Mouse (Mus musculus): ENCODE measurements at regions not wholly inside any gene's neighbourhood (a gene's known extent, or its start where the extent isn't known, plus 50 kb on each side); places are given as distances from the start of the nearest gene placed in this dataset.
A peak's percentile ranks its signal among the peaks of the same experiment; 100 is the strongest.

GRCm38 (mm10) chr12:70539124-70539523 is 86.2 kb downstream of the Tmx1 start:
- no peak for DNase-seq
- H3K27ac ChIP-seq, result no peak overlapping the region
- intact Hi-C loops (cut with DNase I), result no loop called here
- no peak overlapping the region for H3K9ac ChIP-seq (ENCODE audit: low read depth, low read length)
- no peaks in the 10 kb centered on the region for H3K4me1 ChIP-seq (ENCODE audit: control insufficient read depth, insufficient read depth, low read length)
- H3K4me3 ChIP-seq, result no peak overlapping the region
- no peaks in the 10 kb centered on the region for H3K79me2 ChIP-seq (replicated peaks; ENCODE audit: control insufficient read depth, insufficient read depth, low read length)
- WGBS, result 84% methylated on average over 4 of the region's 4 CpGs
- H3K27me3 ChIP-seq (ENCODE audit: control insufficient read depth, insufficient read depth, low read length), result no peaks in the 10 kb centered on the region
- TF ChIP-seq EP300 (IDR thresholded peaks at IDR 0.05; ENCODE audit: insufficient read depth, low read depth, low read length) (no peak), CTCF (IDR thresholded peaks at IDR 0.05) (no peak), POLR2A (IDR thresholded peaks at IDR 0.05; ENCODE audit: insufficient read depth, low read depth, low read length) (no peak)
- H3K36me3 ChIP-seq (ENCODE audit: control insufficient read depth, insufficient read depth, low read length), result no peaks in the 10 kb centered on the region

GRCm38 (mm10) chr12:70539856-70540255 is 87.0 kb downstream of the Tmx1 start:
- 92% methylated on average over 14 of the region's 14 CpGs for WGBS
- intact Hi-C loops (cut with DNase I), result no loop called here
- no peak overlapping the region for H3K27ac ChIP-seq

GRCm38 (mm10) chr12:70541432-70541831 is 88.5 kb downstream of the Tmx1 start:
- intact Hi-C loops (cut with DNase I), result no loop called here
- Histone ChIP-seq H3K4me3 (no peak overlapping the region), H3K4me1 (ENCODE audit: control insufficient read depth, insufficient read depth, low read length) (no peaks in the 10 kb centered on the region), H3K9ac (ENCODE audit: low read depth, low read length) (no peak overlapping the region), H3K36me3 (ENCODE audit: control insufficient read depth, insufficient read depth, low read length) (no peaks in the 10 kb centered on the region), H3K27ac (no peak overlapping the region), H3K27me3 (ENCODE audit: control insufficient read depth, insufficient read depth, low read length) (no peaks in the 10 kb centered on the region), H3K79me2 (replicated peaks; ENCODE audit: control insufficient read depth, insufficient read depth, low read length) (no peaks in the 10 kb centered on the region)
- no peak for TF ChIP-seq CTCF (IDR thresholded peaks at IDR 0.05)
- no peak for TF ChIP-seq POLR2A (IDR thresholded peaks at IDR 0.05; ENCODE audit: insufficient read depth, low read depth, low read length)
- TF ChIP-seq EP300 (IDR thresholded peaks at IDR 0.05; ENCODE audit: insufficient read depth, low read depth, low read length), result no peak
- 60% methylated on average over 4 of the region's 4 CpGs for WGBS
- DNase-seq, result no peak

More at GRCm38 (mm10) chr12:70539856-70540255, 87.0 kb downstream of the Tmx1 start:
- no peaks in the 10 kb centered on the region for H3K36me3 ChIP-seq (ENCODE audit: control insufficient read depth, insufficient read depth, low read length)
- TF ChIP-seq EP300 (IDR thresholded peaks at IDR 0.05; ENCODE audit: insufficient read depth, low read depth, low read length) (no peak), POLR2A (IDR thresholded peaks at IDR 0.05; ENCODE audit: insufficient read depth, low read depth, low read length) (no peak)
- H3K4me1 ChIP-seq (ENCODE audit: control insufficient read depth, insufficient read depth, low read length), result no peaks in the 10 kb centered on the region
- no peak overlapping the region for H3K9ac ChIP-seq (ENCODE audit: low read depth, low read length)
- no peaks in the 10 kb centered on the region for H3K79me2 ChIP-seq (replicated peaks; ENCODE audit: control insufficient read depth, insufficient read depth, low read length)
- H3K27me3 ChIP-seq (ENCODE audit: control insufficient read depth, insufficient read depth, low read length), result no peaks in the 10 kb centered on the region
- H3K4me3 ChIP-seq, result no peak overlapping the region
- no peak for DNase-seq

- Histone ChIP-seq H3K9ac (ENCODE audit: low read depth, low read length) (no peak overlapping the region), H3K27ac (no peak overlapping the region), H3K79me2 (replicated peaks; ENCODE audit: control insufficient read depth, insufficient read depth, low read length) (no peaks in the 10 kb centered on the region), H3K4me1 (ENCODE audit: control insufficient read depth, insufficient read depth, low read length) (no peaks in the 10 kb centered on the region), H3K27me3 (ENCODE audit: control insufficient read depth, insufficient read depth, low read length) (no peaks in the 10 kb centered on the region), H3K4me3 (no peak overlapping the region), H3K36me3 (ENCODE audit: control insufficient read depth, insufficient read depth, low read length) (no peaks in the 10 kb centered on the region)
- no peak for DNase-seq
- intact Hi-C loops (cut with DNase I), result no loop called here
- WGBS, result 42% methylated on average over 5 of the region's 5 CpGs
- no peak for TF ChIP-seq EP300 (IDR thresholded peaks at IDR 0.05; ENCODE audit: insufficient read depth, low read depth, low read length)
- no peak for TF ChIP-seq POLR2A (IDR thresholded peaks at IDR 0.05; ENCODE audit: insufficient read depth, low read depth, low read length)
- TF ChIP-seq CTCF (IDR thresholded peaks at IDR 0.05), result no peak
Observed at GRCm38 (mm10) chr12:70543299-70543698, 90.4 kb downstream of the Tmx1 start.

GRCm38 (mm10) chr12:70544326-70544725 is 91.4 kb downstream of the Tmx1 start:
- no peak overlapping the region for H3K9ac ChIP-seq (ENCODE audit: low read depth, low read length)
- intact Hi-C loops (cut with DNase I), result no loop called here
- 61% methylated on average over 12 of the region's 12 CpGs for WGBS
- H3K36me3 ChIP-seq (ENCODE audit: control insufficient read depth, insufficient read depth, low read length), result no peaks in the 10 kb centered on the region
- H3K27me3 ChIP-seq (ENCODE audit: control insufficient read depth, insufficient read depth, low read length), result no peaks in the 10 kb centered on the region
- DNase-seq, result no peak
- H3K4me3 ChIP-seq, result no peak overlapping the region
- no peaks in the 10 kb centered on the region for H3K4me1 ChIP-seq (ENCODE audit: control insufficient read depth, insufficient read depth, low read length)
- H3K79me2 ChIP-seq (replicated peaks; ENCODE audit: control insufficient read depth, insufficient read depth, low read length), result no peaks in the 10 kb centered on the region
- peak overlapping the region; percentile 43 for H3K27ac ChIP-seq
- TF ChIP-seq CTCF (IDR thresholded peaks at IDR 0.05), result no peak

GRCm38 (mm10) chr12:70544850-70545510 is 92.1 kb downstream of the Tmx1 start:
- no peaks in the 10 kb centered on the region for H3K36me3 ChIP-seq (ENCODE audit: control insufficient read depth, insufficient read depth, low read length)
- no peaks in the 10 kb centered on the region for H3K4me1 ChIP-seq (ENCODE audit: control insufficient read depth, insufficient read depth, low read length)
- intact Hi-C loops (cut with DNase I), result no loop called here
- DNase-seq, result peak; percentile 36 to 72
- no peaks in the 10 kb centered on the region for H3K79me2 ChIP-seq (replicated peaks; ENCODE audit: control insufficient read depth, insufficient read depth, low read length)
- H3K9ac ChIP-seq (ENCODE audit: low read depth, low read length), result no peak overlapping the region
- TF ChIP-seq POLR2A (IDR thresholded peaks at IDR 0.05; ENCODE audit: insufficient read depth, low read depth, low read length), result no peak
- TF ChIP-seq EP300 (IDR thresholded peaks at IDR 0.05; ENCODE audit: insufficient read depth, low read depth, low read length), result 0 out of 2 replicates have a peak, but pooled peaks have one; percentile 20
- peak overlapping the region; percentile 43 for H3K27ac ChIP-seq
- no peaks in the 10 kb centered on the region for H3K27me3 ChIP-seq (ENCODE audit: control insufficient read depth, insufficient read depth, low read length)
- H3K4me3 ChIP-seq, result no peak overlapping the region
- 54% methylated on average over 7 of the region's 7 CpGs for WGBS

Measured in heart, adult 2 months (tissue).